Mouse (Mus musculus) kidney, adult 2 months (tissue): ENCODE results near the gene Nbl1.

Experiments
- CTCF ChIP-seq: fragments of 200-500 bp; conservative IDR thresholded peaks from 2 replicates; pipeline ENCODE4 v1.5.1; 2011; ENCODE audit warnings: low read depth, mild to moderate bottlenecking, control low read depth, low read length, moderate library complexity, mixed read lengths; ENCODE audit not compliant: insufficient read depth, insufficient read length
- POLR2A ChIP-seq: fragments of 200-500 bp; IDR thresholded peaks from one replicate; pipeline ENCODE4 v1.6.1; 2011; ENCODE audit warnings: low read depth, low read length, control low read depth

GRCm38 (mm10) chr4:139124940-139125339 lies 32.1 kb upstream of the Nbl1 start:
- TF ChIP-seq CTCF (no peak), POLR2A (no peak)
